Mouse (Mus musculus): ENCODE results near the gene Ttc34. TPM values are rescaled to one million over a fixed set of nuclear protein-coding genes. Genes with fewer than 3 reads are reported as not detected.

Ttc34 gene
- polyA plus RNA-seq, 1 experiment from 2014 or later = 0.27 TPM

Other genes with a start within 250 kb of the Ttc34 start
- 58.8 and 64.5 TPM in 2 replicates for gene Prdm16, start 200.6 kb upstream of the Ttc34 start, polyA plus RNA-seq (2015; fragmentation: Nextera tagmentation; extraction: Ambion mirVana)
- not detected in 2 replicates for gene Actrt2, start 169.6 kb upstream of the Ttc34 start, polyA plus RNA-seq (2015; fragmentation: Nextera tagmentation; extraction: Ambion mirVana)
- gene Mmel1, start 32.1 kb downstream of the Ttc34 start, polyA plus RNA-seq (2015; fragmentation: Nextera tagmentation; extraction: Ambion mirVana) = 0.05 and 0.23 TPM in 2 replicates
- gene Fam213b, start 61.7 kb downstream of the Ttc34 start, polyA plus RNA-seq (2015; fragmentation: Nextera tagmentation; extraction: Ambion mirVana) = 44.3 and 45.1 TPM in 2 replicates
- gene Tnfrsf14, start 91.1 kb downstream of the Ttc34 start, polyA plus RNA-seq (2015; fragmentation: Nextera tagmentation; extraction: Ambion mirVana) = 1.2 and 1.8 TPM in 2 replicates
- 0.94 and 2.3 TPM in 2 replicates for gene Hes5, start 123.5 kb downstream of the Ttc34 start, polyA plus RNA-seq (2015; fragmentation: Nextera tagmentation; extraction: Ambion mirVana)
- gene Pank4, start 126.7 kb downstream of the Ttc34 start, polyA plus RNA-seq (2015; fragmentation: Nextera tagmentation; extraction: Ambion mirVana) = 46.0 and 48.2 TPM in 2 replicates
- 3.6 and 4.1 TPM in 2 replicates for gene Plch2, start 219.3 kb downstream of the Ttc34 start, polyA plus RNA-seq (2015; fragmentation: Nextera tagmentation; extraction: Ambion mirVana)
- gene Pex10, start 229.6 kb downstream of the Ttc34 start, polyA plus RNA-seq (2015; fragmentation: Nextera tagmentation; extraction: Ambion mirVana) = 22.3 and 22.6 TPM in 2 replicates
- 147 and 149 TPM in 2 replicates for gene Rer1, start 248.9 kb downstream of the Ttc34 start, polyA plus RNA-seq (2015; fragmentation: Nextera tagmentation; extraction: Ambion mirVana)
- 4.9 and 7.5 TPM in 2 replicates for gene Morn1, start 249.1 kb downstream of the Ttc34 start, polyA plus RNA-seq (2015; fragmentation: Nextera tagmentation; extraction: Ambion mirVana)

All from limb, embryonic 13.5 days (tissue).